Mouse (Mus musculus): ENCODE measurements around the gene Hpcal1.

Hpcal1 gene

GRCm38 (mm10) chr12:17763054-17763453 lies 72.4 kb downstream of the Hpcal1 start:
- TF ChIP-seq GATA4 (IDR thresholded peaks at IDR 0.05; ENCODE audit: insufficient replicate concordance, low read length), result no peak

- no peak for TF ChIP-seq GATA4 (IDR thresholded peaks at IDR 0.05; ENCODE audit: insufficient replicate concordance, low read length)
Measured at GRCm38 (mm10) chr12:17764005-17764404, 73.3 kb downstream of the Hpcal1 start.

GRCm38 (mm10) chr12:17769476-17770172 lies 79.0 kb downstream of the Hpcal1 start:
- peak; percentile 66; the same call in 1 of the 2 replicates for TF ChIP-seq GATA4 (IDR thresholded peaks at IDR 0.05; ENCODE audit: insufficient replicate concordance, low read length)

- TF ChIP-seq GATA4 (IDR thresholded peaks at IDR 0.05; ENCODE audit: insufficient replicate concordance, low read length), result peak; percentile 52; the same call in 1 of the 2 replicates
Measured at GRCm38 (mm10) chr12:17770538-17770937, 79.9 kb downstream of the Hpcal1 start.

- TF ChIP-seq GATA4 (IDR thresholded peaks at IDR 0.05; ENCODE audit: insufficient replicate concordance, low read length), result no peak
Measured at GRCm38 (mm10) chr12:17778320-17778719, 87.7 kb downstream of the Hpcal1 start.

- TF ChIP-seq GATA4 (IDR thresholded peaks at IDR 0.05; ENCODE audit: insufficient replicate concordance, low read length), result no peak
Measured at GRCm38 (mm10) chr12:17779093-17779492, 88.4 kb downstream of the Hpcal1 start.

- TF ChIP-seq GATA4 (IDR thresholded peaks at IDR 0.05; ENCODE audit: insufficient replicate concordance, low read length), result no peak
Measured at GRCm38 (mm10) chr12:17789486-17789885, 98.8 kb downstream of the Hpcal1 start.

- no peak for TF ChIP-seq GATA4 (IDR thresholded peaks at IDR 0.05; ENCODE audit: insufficient replicate concordance, low read length)
Measured at GRCm38 (mm10) chr12:17791111-17791510, 100.5 kb downstream of the Hpcal1 start.

- TF ChIP-seq GATA4 (IDR thresholded peaks at IDR 0.05; ENCODE audit: insufficient replicate concordance, low read length), result no peak
Measured at GRCm38 (mm10) chr12:17792756-17793155, 102.1 kb downstream of the Hpcal1 start.

- no peak for TF ChIP-seq GATA4 (IDR thresholded peaks at IDR 0.05; ENCODE audit: insufficient replicate concordance, low read length)
Measured at GRCm38 (mm10) chr12:17795660-17796278, 105.1 kb downstream of the Hpcal1 start.

- no peak for TF ChIP-seq GATA4 (IDR thresholded peaks at IDR 0.05; ENCODE audit: insufficient replicate concordance, low read length)
Measured at GRCm38 (mm10) chr12:17808542-17808941, 117.9 kb downstream of the Hpcal1 start.
